Mouse (Mus musculus) urinary bladder, postnatal 0 days (tissue): ENCODE results near the gene Il16. TPM values are rescaled to one million over a fixed set of nuclear protein-coding genes. Genes with fewer than 3 reads are reported as not detected.

Experiments used
- polyA plus RNA-seq: library from polyadenylated mRNA; unstranded; fragments of >200 nt; fragmentation: Nextera tagmentation; extraction: Ambion mirVana; gene quantifications from 2 replicates; pipeline ENCODE4 v1.2.1, GENCODE M21; 2015

The Il16 gene
- 3.8 and 4.8 TPM in 2 replicates for polyA plus RNA-seq

DNA sequence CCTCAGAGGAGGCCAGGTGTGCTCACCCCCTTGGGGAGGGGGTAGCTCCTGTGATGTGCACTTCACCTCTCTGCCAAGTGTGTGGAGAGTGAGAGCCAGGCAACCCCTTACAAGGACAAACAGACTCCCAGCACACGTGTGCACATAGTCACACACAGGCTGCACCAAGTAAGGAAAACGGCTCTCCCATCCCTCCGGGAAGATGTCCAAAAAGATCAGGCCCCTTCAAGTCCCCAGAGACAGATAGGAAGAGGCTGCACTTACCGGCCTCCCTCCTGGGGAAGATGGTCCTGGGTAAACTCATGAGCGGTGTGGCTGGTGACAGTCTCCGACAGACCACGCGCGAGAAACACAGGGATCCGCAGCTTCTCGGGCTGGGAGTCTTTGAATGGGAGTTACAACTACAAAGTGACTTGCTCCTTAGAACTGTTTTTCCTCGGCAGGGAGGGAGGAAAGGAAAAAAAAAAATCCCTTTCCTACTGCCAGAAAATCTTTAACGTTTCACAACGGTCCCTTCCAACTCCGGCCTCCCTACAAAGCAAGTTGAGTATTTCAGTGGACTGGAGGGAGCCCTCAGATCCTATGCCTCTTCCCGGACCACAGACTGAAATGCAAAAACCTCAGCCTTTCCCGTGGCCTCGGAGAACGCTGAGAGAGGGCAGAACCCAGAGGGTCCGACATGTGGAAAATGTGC, at the start of gene Il16:
TSS of gene Il16 (minus strand) at position 314 of the 694 bp plus-strand sequence.

DNA sequence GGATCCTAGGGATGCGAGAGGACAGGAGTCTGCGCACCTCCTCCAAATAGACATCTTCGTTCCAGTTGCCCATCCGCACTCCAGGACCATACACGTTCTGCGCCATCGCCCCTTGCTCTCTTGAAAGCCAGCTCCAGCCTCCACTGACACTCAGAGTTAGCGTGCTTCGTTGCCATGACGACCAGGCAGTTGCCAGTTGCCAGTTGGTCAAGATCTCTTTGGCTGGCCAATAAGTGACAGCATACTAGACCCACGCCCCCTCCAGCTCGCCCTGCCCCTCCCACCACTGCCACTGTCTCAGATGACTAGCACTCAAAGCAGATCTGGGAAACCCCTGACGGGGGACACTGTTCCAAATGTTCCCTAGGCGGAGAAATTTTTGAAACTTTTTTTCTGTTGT, 49.2 kb upstream of the Il16 start, which contains the start of gene Cfap161:
TSS of gene Cfap161 (minus strand) at position 176 of the 400 bp plus-strand sequence.

DNA sequence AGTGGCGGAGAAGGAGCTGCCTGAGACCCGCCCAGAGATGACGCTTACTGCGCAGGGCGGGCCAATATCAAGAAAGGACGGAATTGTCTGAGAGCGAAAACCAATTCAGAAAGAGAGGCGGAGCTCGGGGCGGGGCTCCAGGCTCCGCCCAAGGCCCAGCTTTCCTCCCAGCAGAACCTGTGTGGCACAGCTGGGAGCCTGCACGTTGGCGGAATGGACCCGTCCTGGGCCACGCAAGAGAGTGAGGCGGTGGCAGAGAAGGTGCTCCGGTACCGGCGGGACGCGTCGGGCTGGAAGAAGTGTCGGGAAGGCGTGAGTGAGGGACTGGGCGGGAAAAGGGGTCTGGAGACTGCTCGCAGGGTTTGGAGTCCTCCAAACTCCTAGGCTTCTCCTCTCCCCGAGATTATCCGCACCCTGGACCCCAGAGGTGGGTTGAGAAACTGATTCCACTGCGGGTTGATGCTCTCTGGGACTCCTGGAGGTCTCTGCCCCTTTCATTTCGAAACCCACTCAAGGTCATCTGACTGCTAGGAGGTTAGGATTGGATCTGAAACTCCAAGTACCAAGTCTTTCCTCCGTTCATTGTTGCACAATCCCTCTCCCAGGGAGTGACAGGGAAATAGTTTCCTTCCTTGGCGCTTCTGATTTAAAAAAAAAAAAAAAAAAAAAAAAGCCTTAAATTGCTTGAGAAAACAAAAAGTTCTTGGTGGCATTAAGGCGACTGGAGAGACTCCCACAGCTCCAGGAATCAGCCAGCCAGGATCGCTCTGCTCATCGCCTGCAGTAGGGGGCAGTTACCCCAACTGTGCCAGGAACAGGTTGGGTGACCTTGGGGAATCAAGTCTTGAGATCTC, 113.5 kb downstream of the Il16 start, which contains the start of gene Stard5:
TSS of gene Stard5 (plus strand) at position 132 of the 854 bp plus-strand sequence.

Other genes with a start within 250 kb of the Il16 start
- gene Tmc3, start 160.8 kb downstream of the Il16 start, polyA plus RNA-seq = 0.11 and 0.16 TPM in 2 replicates
- gene Stard5, start 113.8 kb downstream of the Il16 start, polyA plus RNA-seq = 14.4 and 17.3 TPM in 2 replicates
- not detected in 2 replicates for gene Cfap161, start 49.2 kb upstream of the Il16 start, polyA plus RNA-seq
- 6.7 and 7.7 TPM in 2 replicates for gene Tlnrd1, start 138.6 kb upstream of the Il16 start, polyA plus RNA-seq
- gene Mesd, start 138.7 kb upstream of the Il16 start, polyA plus RNA-seq = 68.3 and 70.6 TPM in 2 replicates